Mouse (Mus musculus) adrenal gland, postnatal 25 days (tissue): ENCODE results near the gene Trim71. TPM values are rescaled to one million over a fixed set of nuclear protein-coding genes. Genes with fewer than 3 reads are reported as not detected.

Experiments
- DNase-seq: peaks from one replicate; pipeline ENCODE4 v3.0.0; 2021; ENCODE audit warnings: mixed read lengths
- total RNA-seq: library from RNA; stranded (reverse); gene quantifications from 2 replicates; pipeline ENCODE4 v1.2.3, GENCODE M21; 2021

The Trim71 gene
- total RNA-seq, 1 experiment from 2014 or later: 0.06 TPM

GRCm38 (mm10) chr9:114484771-114485170 lies 79.4 kb downstream of the Trim71 start:
- DNase-seq: no peak

- DNase-seq: no peak
These were observed 83.2 kb downstream of the Trim71 start for GRCm38 (mm10) chr9:114480940-114481339.

GRCm38 (mm10) chr9:114477019-114477418 lies 87.2 kb downstream of the Trim71 start:
- DNase-seq: no peak

GRCm38 (mm10) chr9:114471892-114472291 lies 92.3 kb downstream of the Trim71 start:
- DNase-seq: no peak

- DNase-seq: no peak
These were observed 95.5 kb downstream of the Trim71 start for GRCm38 (mm10) chr9:114468701-114469100.

- DNase-seq: no peak
These were observed 96.0 kb downstream of the Trim71 start for GRCm38 (mm10) chr9:114468217-114468616.

- no peak for DNase-seq
These were observed 97.3 kb downstream of the Trim71 start for GRCm38 (mm10) chr9:114466871-114467270.

GRCm38 (mm10) chr9:114465442-114465841 lies 98.7 kb downstream of the Trim71 start:
- no peak for DNase-seq

- DNase-seq: no peak
These were observed 101.6 kb downstream of the Trim71 start for GRCm38 (mm10) chr9:114462569-114462968.

GRCm38 (mm10) chr9:114458436-114458835 lies 105.7 kb downstream of the Trim71 start:
- no peak for DNase-seq

Other genes with a start within 250 kb of the Trim71 start
- gene Bcl2a1c, start 234.2 kb downstream of the Trim71 start, total RNA-seq: not detected in 2 replicates
- 99.2 and 103 TPM in 2 replicates for gene Crtap, start 173.7 kb downstream of the Trim71 start, total RNA-seq
- 30.8 and 37.5 TPM in 2 replicates for gene Glb1, start 163.3 kb downstream of the Trim71 start, total RNA-seq
- gene Tmppe, start 163.3 kb downstream of the Trim71 start, total RNA-seq: 7.7 and 9.7 TPM in 2 replicates
- not detected in 2 replicates for gene Ccr4, start 59.5 kb downstream of the Trim71 start, total RNA-seq
- not detected in 2 replicates for gene C130032M10Rik, start 48.7 kb downstream of the Trim71 start, total RNA-seq
- 35.3 and 43.7 TPM in 2 replicates for gene Cnot10, start 75.8 kb upstream of the Trim71 start, total RNA-seq
- gene Dync1li1, start 124.4 kb upstream of the Trim71 start, total RNA-seq: 41.0 and 47.0 TPM in 2 replicates
- 71.8 and 80.4 TPM in 2 replicates for gene Cmtm6, start 166.7 kb upstream of the Trim71 start, total RNA-seq
- gene Cmtm7, start 217.5 kb upstream of the Trim71 start, total RNA-seq: 31.6 and 39.7 TPM in 2 replicates